Mouse (Mus musculus): ENCODE data around the gene Galr2. TPM values are rescaled to one million over a fixed set of nuclear protein-coding genes. Genes with fewer than 3 reads are reported as not detected.

The Galr2 gene
- polyA plus RNA-seq (2017; shearing (Covaris generic)), result not detected

GRCm38 (mm10) chr11:116280751-116281663 lies at the start of gene Galr2:
Galr2 (plus strand) TSS chr11:116280939.

GRCm38 (mm10) chr11:116237742-116238395 lies 42.9 kb upstream of the Galr2 start, which contains the start of gene Evpl:
Evpl (minus strand) TSS chr11:116238077.

GRCm38 (mm10) chr11:116274045-116274666 lies 6.6 kb upstream of the Galr2 start, which contains the start of gene Srp68:
Srp68 (minus strand) TSS chr11:116274217.

GRCm38 (mm10) chr11:116307019-116307725 lies 26.4 kb downstream of the Galr2 start, which contains the start of gene Exoc7:
Exoc7 (minus strand) TSS chr11:116307233.

Other genes starting within 250 kb of the Galr2 start
- gene Unc13d, start 203.0 kb upstream of the Galr2 start, polyA plus RNA-seq (2017; shearing (Covaris generic)), result 186 TPM
- gene Wbp2, start 193.9 kb upstream of the Galr2 start, polyA plus RNA-seq (2017; shearing (Covaris generic)), result 227 TPM
- gene Trim47, start 153.7 kb upstream of the Galr2 start, polyA plus RNA-seq (2017; shearing (Covaris generic)), result not detected
- 7.7 TPM for gene Trim65, start 149.8 kb upstream of the Galr2 start, polyA plus RNA-seq (2017; shearing (Covaris generic))
- 54.6 TPM for gene Mrpl38, start 142.1 kb upstream of the Galr2 start, polyA plus RNA-seq (2017; shearing (Covaris generic))
- 5.6 TPM for gene Fbf1, start 112.8 kb upstream of the Galr2 start, polyA plus RNA-seq (2017; shearing (Covaris generic))
- 93.2 TPM for gene Ten1, start 82.1 kb upstream of the Galr2 start, polyA plus RNA-seq (2017; shearing (Covaris generic))
- gene Acox1, start 81.9 kb upstream of the Galr2 start, polyA plus RNA-seq (2017; shearing (Covaris generic)), result 24.5 TPM
- 0.09 TPM for gene Evpl, start 42.9 kb upstream of the Galr2 start, polyA plus RNA-seq (2017; shearing (Covaris generic))
- 88.0 TPM for gene Srp68, start 6.7 kb upstream of the Galr2 start, polyA plus RNA-seq (2017; shearing (Covaris generic))
- gene Exoc7, start 26.3 kb downstream of the Galr2 start, polyA plus RNA-seq (2017; shearing (Covaris generic)), result 113 TPM
- gene Foxj1, start 54.5 kb downstream of the Galr2 start, polyA plus RNA-seq (2017; shearing (Covaris generic)), result not detected
- 2.4 TPM for gene Rnf157, start 132.1 kb downstream of the Galr2 start, polyA plus RNA-seq (2017; shearing (Covaris generic))
- gene Ubald2, start 153.2 kb downstream of the Galr2 start, polyA plus RNA-seq (2017; shearing (Covaris generic)), result 25.0 TPM
- not detected for gene Qrich2, start 185.3 kb downstream of the Galr2 start, polyA plus RNA-seq (2017; shearing (Covaris generic))
- 22.5 TPM for gene Prpsap1, start 213.3 kb downstream of the Galr2 start, polyA plus RNA-seq (2017; shearing (Covaris generic))
- gene Sphk1, start 250.0 kb downstream of the Galr2 start, polyA plus RNA-seq (2017; shearing (Covaris generic)), result not detected

Measured in CD4-positive, CD25-positive, alpha-beta regulatory T cell, adult 9 weeks (primary cell).